Mouse (Mus musculus) heart, postnatal 4 days (tissue): Measurements from ENCODE around the gene Ly6g6e. TPM values are rescaled to one million over a fixed set of nuclear protein-coding genes. Genes with fewer than 3 reads are reported as not detected.

Source experiments
- DNase-seq: peaks from one replicate; pipeline ENCODE4 v3.0.0; 2021
- total RNA-seq, 2 experiments: library from RNA; stranded (reverse); gene quantifications; 2 replicates each; pipeline ENCODE4 v1.2.3; 2021

The Ly6g6e gene
- total RNA-seq, 2 experiments from 2014 or later: not detected

DNA sequence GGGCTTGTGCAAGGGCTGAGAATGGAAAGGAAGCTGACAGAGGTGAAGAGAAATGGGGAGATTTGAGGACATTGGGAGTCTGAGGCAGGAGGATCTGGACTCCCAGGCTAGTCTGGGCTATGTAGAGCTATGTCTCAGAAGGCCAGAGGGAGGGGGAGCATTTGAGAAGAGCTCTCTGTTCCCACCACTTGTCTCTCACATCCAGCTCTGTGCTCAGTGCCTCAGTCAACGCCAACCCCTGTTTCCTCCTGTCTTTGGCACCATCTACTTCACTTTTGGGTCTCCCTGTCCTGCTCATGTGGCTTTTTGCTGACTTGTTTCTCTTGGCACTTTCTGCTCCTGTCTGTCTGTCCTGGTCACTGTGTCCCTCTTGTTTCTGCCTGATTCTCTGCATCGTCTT, 583 bp downstream of the Ly6g6e start:
- DNase-seq: no peak

DNA sequence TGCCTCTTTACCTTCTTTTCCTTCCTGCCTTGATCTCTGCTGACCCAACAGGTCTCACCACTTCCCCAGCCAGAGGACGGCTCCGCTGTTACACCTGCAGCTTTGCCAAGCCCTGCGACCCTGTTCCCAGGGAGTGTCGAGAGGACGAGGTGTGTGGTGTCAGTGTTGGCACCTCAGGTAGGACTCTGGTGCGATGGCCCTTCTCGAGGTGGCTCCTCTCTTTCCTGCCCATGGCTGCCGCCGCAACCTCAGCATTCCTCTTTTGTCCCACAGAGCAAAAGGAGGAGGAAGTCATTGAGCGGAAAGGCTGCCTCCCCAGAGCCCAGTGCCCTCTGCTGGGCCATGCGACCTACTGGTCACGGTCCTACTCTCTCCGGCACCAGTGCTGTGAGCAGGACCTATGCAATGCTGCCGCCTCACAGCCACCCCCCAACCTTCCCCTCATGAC, 1.1 kb downstream of the Ly6g6e start, which contains the start of gene Ly6g6d:
Gene Ly6g6d (minus strand): TSS at position 280 of the 448 bp plus-strand sequence.
- DNase-seq: peak; percentile 71

DNA sequence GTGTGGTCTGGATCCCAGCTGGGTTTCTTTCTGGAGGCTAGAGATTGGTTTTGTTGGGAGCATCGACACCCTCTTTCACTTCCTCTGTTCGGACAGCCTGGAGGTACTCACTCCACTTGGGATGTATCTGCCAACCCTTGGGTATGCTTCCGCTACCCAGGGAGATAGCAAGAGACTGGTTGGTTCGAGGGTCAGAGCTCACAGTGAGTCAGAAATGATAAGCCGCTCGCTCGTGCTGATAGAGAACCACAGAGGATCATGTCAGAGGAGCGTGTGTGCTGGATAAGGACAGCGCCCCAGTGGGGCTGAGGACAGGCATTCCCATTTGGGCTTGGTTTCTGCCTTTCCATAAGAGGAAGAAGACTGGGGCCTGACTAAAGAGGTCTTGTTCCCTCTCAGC, 3.1 kb downstream of the Ly6g6e start:
- DNase-seq: no peak

DNA sequence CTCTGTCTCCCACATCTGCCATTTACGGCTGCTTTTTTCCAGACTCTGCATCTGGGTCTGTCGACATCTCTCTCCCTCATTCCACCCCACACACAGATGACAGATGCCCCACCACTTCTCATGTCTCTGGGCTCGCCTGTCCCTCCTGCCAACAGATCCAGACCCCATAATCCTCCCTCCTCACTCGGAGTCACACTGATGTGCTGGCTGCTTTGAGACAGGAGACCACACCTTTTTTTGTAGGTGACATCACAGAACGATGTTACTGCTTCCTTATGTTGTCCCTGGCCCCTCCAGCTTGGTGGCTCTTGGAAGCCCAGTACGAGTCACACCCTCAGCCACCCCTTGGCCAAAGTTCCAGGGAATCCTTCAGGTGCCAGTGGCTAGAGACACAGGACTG, 3.5 kb downstream of the Ly6g6e start:
- no peak for DNase-seq

DNA sequence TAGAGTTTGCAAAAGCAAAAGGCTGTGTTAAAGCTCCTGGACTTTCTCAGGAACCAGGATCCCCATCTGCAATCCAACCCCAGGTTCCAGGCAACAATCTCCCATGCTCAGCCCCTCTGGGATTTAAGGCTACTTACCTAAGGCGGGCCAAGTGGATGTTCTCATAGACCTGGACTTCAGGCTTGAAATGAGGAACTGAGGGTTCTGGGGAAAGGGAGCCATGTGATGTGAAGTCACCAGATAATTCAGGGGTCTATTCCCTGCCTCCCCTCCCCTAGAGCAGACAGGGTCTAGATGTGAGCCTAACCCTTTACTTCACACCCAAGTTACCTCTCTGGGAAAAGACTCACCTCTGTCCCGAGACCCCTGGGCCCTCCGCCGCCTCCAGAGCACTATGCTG, 4.0 kb downstream of the Ly6g6e start:
- DNase-seq: no peak

DNA sequence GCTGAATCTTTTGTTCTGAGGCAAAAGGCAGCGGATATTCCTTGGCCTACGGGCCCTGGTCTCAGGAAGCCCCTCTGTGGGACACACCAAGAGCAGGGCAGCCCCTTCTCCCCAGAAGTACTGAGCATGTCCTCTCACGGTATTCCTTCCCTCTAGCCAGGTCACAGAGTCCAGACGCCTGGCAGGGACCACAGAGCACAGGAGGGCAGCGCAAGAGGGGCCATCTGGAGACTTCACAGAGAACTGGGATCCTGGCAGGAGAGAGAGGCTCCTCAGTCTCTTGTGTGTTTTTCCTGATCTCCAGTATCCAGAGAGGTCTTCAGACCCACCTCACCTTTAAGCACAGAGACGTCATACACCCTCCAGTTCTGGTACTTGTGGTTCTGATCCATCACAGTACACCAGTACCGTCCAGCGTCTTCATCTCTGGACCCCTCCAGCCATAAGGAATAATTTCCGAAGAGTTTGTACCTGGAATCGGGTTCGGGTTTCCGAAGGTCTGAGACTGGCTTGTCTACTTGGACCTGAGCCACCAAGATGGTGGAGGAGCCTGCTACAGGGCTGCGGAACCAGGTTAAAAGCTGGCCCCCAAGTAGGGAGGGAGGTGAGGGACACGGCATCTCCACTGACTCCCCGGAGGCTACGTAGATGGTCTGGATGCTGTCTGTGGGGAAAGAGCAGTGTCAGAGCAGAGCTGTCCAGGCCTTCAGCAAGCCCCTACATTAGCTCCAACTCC, 6.3 kb downstream of the Ly6g6e start:
- no peak for DNase-seq

DNA sequence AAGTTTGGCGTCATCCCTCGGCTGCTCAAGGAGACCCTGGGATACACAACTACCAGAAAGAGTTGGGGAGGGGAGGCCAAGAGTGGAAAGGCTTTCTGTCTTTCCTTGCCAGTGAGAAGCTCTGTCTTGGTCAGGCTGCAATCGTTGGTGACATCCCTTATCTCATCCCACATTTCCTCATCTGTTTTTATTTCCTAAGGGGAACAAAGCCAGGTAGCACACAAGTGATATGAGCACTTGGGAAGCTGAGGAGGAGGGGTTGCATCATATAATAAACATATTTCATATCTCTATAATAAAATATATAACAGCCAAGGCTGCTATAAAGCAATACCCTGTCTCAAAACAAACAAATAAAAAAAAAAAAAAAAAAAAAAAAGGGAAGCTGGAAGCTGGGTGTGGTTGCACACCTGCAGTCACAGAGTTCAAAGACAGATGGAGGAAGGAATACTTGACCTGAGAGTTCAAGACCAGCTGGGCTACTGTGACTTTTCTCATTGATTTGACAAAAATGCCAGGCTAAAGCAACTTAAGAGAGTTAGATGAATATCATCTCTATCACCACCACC, 7.3 kb downstream of the Ly6g6e start:
- no peak for DNase-seq

DNA sequence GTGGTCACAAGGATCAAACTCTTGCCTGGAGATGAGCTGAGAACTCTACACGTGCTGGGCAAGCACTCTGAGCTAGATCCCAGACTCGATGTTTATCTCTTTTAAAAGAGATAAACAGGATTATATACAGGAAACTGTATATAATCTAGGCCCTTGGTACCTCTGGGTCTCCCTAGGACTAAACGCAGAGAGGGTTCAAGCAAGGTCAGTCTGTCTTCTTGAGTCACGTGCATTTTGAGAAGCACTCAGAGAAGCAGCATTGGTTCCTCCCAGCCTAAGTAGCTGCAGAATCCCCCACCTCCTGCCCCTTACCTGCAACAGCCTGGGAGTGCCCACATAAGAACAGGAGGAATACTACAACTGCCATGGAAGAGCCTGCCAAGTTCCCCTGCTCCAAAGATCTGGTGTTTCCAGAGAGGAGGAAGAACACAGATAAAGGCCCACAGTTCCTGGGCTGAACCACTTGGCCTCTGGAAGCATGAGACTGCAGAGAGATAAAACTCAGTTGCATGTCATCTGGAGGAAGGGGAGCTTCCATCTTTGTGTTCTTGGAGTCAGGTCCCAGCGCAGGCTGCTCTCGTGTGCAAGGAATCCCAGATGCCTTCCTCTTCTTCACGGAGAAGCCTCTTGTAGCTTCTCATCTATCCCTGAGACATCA, 8.6 kb downstream of the Ly6g6e start, which contains the start of gene Ly6g6f:
Gene Ly6g6f (minus strand): TSS at position 403 of the 658 bp plus-strand sequence.
- no peak for DNase-seq

DNA sequence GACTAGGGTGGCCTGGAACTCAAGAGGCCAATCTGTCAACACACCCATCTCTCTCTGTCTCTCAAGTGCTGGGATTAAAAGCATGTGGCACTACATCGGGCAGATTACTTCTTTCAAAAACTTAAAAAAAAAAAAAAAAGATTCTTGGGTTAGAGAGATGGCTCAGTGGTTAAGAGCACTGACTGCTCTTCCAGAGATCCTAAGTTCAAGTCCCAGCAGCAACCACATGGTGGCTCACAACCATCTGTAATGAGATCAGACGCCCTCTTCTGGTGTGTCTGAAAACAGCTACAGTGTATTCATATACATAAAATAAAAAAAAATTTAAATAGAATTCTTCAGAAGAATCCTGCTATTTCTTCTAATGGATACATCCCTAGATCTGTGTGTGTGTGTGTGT, 11.4 kb downstream of the Ly6g6e start:
- no peak for DNase-seq

DNA sequence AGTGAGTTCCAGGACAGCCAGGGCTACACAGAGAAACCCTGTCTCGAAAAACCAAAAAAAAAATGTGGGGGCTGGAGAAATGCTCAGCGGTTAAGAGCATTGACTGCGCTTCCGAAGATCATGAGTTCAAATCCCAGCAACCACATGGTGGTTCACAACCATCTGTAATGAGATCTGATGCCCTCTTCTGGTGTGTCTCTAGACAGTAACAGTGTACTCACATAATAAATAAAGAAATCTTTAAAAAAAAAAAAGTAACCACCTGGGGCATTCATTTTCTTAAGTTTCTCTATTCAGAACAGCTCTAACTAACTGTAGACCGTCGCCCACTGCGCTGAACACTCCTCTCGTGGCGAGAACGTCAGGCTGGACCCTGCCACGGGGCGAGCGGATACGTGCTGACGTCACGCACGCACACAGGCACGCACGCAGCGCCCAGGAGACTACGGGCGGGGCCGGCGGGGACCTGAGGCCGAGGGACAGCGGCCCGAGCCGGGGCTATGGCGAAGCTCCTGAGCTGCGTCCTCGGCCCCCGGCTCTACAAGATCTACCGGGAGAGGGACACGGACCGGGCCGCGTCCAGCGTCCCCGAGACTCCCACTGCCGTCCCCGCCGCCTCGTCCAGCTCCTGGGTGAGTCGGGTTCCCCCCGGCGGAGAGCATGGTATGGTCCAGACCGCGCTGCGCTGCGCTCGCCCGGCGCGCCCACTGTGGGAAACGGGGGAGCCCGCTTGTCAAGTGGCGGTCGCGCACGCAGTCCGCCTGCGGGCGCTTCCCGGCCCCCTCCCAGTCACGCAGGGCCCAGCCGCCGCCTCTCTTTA, 12.3 kb downstream of the Ly6g6e start, which contains the start of gene Abhd16a:
Gene Abhd16a (plus strand): TSS at position 439 of the 820 bp plus-strand sequence.
- peak; percentile 95 for DNase-seq

DNA sequence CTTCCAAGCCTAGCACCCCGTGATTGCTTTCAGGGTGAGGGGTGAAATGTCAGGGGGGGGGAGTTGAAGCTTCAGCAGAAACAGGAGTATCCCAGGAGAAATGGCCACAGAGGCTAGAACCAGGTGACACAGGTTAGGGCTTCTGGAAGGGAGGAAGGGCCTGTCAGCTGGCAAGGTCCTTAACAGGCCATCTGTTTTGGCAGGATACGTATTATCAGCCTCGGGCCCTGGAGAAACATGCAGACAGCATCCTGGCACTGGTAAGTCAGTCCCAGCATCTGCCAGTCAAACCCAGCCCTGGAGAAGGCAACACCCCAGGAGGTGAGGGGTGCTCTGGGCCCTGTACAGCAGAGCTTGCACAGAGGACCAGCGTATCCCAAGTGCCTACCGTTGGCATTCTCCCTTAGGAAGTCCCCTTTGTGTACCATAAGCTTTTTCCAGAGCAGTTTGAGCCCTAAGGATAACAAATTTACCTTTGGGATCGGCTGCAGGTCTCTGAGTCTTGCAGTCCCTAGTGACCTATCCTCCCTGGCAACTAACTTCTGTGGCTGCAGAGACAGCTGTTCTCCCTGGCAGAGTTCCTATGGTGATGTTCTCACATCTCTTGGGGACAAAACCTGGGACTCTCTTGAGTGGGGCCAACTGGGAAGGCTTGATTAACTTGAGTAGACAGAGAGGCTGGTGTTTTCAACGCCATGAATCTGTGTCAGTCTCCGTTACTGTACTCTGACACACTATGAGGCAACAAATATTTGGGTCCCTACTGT, 13.6 kb downstream of the Ly6g6e start:
- no peak for DNase-seq

DNA sequence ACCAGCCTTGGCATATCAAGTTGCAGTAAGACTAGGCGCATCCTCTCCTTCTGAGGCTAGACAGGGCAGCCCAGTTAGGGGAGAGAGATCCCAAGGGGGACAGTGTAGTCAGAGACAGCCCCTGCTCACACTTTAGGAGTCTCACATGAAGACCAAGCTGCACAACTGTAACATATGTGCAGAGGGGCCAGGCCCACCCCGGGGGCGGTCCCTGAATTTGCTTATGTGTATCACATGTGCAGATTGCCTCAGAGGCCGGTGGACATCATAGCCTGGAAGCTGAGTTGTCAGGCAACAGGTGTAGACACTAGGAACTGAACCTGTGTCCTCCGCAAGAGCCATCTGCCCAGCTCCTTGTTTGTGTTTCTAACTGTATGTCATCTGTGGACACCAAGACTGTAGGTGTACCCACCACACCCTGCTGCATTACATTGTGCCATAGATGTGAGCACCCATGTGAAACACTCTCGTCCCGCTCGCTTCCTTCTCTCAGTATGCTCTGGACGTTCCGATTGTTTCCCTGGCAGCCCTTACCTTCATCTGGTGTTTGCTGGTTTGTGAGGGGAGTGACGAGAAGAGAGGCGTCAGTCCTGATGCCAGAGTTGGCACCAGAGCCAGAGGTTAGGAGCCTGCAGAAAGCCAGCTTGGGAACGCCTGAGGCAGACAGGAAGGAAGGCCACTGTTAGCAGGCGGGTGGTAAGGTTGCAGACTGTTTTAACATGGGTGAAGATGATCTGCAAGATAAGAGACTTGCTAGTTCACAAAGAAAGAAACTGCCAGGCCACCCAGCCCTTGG, 15.9 kb downstream of the Ly6g6e start:
- DNase-seq: no peak

DNA sequence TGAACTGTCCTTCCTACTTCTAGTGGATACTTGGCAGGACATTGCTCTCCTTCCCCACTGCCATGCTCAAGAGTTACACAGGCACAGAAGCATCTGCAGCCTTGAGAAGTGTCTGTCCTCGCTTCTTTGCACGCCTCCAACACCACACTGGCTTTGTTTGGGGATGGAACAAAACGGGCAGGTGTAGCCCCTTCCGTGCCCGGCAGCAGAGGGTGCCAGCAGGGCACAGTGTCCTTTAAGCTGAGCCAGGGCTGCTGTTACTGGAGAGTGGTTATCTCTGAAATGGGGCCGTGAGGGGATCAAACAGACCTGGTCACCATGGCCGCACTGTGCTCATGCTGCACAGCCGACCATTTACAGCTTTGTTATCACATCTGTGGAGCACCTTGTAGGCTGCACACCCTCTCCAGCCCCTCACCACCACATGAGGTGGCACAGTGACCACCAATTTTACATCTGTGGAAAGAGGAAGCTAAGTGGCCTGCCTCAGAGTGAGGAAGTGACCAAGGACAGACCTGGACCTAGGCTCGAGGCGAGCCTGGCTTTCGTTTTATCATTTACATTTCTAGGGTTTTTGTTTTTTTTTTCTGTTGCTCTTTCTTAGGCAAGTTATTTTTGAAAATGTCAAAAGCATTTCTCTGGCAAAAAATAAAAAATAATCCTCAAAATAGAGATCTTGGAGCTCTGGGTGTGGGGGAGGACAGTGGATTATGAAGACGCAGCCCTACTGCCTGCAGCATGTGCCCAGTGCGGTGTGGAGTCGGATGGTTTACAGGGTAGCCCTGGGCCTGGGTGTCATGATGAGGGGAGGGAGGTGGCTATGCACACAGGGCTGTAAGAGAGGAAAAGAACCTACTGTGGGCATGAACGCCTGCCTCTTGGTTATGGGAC, 18.0 kb downstream of the Ly6g6e start:
- DNase-seq: no peak

DNA sequence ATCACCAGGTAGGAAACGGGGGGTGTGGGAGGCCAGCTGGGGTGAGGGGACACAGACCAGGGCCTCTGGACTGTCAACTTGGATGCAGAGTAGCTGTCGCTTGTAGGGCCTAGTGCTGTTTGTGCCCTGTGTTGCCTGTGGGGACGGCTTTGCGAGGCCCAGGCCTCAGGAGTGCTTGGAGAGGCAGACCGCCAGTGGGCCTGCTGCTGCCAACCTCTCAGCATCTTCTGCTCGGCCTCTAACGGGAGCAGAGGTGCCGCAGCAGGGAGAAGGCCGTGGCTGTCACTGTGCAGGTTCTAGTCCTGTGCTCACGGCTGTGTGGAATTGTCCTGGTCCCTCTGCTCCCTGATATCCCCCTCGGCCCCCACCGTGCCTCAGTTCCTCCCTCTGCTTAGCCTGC, 19.9 kb downstream of the Ly6g6e start:
- DNase-seq: no peak

DNA sequence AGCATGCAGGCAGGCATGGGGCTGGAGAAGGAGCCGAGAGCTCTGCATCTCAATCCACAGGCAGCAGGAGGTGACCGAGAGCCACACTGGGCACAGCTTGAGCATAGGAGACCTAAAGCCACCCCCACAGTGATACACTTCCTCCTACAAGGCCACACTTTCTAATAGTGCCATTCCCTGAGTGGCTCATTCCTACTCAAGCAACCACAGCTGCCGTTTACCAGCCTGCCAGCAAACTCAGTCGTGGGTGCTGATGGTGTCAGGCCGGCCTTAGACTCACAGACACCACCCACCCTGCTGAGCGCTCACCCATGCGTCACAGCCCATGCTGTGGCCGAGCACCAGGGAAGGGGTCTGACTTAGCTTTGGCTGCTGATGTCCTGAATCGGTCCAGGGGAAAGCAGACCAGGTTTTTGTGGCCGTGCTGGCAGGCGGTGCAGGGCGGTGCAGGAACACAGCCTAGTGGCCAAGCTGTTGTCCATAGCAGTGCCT, 20.5 kb downstream of the Ly6g6e start:
- peak; percentile 58 for DNase-seq

DNA sequence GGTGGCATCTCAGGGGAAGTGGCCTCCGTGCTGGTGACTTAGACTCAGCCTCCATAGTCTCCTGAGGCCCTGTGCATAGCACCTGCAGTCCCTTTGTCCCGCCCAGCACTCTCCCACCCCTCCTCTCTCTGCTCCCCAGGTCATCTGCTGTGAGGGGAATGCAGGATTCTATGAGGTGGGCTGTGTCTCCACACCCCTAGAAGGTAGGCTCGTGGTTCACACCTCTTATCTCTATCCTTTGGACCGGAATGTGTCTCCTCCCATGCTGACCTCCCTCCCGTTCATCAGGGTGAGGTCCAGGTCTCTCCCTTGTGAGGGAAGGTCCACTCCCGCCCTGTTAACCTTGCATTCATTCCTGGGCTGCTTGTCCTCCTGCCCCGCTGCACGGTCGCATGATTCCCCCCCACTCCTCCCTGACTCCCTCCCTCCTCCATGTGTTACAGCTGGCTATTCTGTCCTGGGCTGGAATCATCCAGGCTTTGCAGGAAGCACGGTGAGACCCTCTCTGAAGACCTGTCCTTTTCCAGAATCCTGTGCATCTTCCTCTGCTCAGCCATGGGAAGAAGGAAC, 23.6 kb downstream of the Ly6g6e start:
- DNase-seq: no peak

DNA sequence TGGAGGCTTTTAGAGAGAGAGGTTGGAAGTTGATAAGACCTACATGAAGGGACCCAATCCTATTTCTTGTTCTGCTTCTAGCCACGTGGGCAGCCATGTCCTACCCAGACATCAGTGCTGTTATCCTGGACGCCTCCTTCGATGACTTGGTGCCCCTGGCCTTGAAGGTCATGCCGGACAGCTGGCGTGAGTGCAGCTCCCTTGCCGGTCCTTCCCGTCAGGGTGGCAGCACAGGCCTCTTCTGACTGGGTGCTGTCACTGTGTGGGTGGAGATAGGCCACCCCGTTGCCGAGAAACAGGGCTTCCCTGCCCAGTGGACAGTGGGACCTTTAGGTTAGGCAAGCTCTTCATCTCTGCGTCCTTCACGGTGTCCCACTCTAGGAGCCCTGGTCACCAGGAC, 24.5 kb downstream of the Ly6g6e start:
- DNase-seq: no peak

DNA sequence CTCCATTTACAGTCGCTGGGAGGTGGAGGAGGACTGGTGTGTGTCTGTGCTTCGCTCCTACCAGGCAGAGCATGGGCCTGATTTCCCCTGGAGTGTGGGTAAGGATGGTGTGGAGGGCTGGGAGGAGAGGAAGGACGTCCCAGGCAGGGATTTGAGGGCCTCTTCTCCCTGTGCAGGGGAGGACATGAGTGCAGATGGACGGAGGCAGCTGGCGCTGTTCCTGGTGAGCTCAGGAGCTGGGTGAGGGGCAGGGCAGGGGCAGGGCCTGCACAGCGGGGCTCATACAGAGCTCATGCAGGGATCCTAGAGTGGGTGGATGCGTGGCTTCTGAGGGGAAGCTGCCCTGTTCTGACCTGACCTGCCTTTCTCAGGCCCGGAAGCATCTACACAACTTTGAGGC, 25.6 kb downstream of the Ly6g6e start:
- no peak for DNase-seq

DNA sequence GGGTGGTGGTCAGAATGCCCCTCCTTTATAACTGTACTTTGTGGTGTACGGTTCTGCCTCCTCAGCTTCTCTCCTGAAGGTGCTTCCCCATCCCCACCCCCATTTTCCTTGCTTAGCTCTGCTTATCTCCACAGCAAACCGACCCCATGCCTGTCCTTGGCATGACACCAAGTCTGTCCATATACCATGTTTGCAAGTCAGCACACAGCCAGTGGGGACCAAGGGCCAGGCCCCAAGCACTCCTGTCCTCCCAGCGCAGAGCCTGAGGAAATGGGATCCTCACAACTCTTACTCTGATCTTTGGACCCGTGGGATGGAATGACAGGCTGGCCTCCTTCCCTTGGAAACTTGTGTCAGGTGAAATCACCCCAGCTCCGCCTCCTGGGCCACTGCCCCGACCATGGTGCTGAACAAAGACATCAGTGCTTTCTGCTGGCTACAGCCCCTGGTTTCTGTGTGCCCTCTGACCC, 26.6 kb downstream of the Ly6g6e start:
- DNase-seq: no peak
